Mouse (Mus musculus) liver, embryonic 15.5 days (tissue): ENCODE measurements around the gene Mdfi. TPM values are rescaled to one million over a fixed set of nuclear protein-coding genes. Genes with fewer than 3 reads are reported as not detected.
"Not testable (repeated sequence)": the region's sequence is repeated elsewhere in the genome, so short reads cannot be mapped to it uniquely, and the experiment has no call there.

Experiments
- ATAC-seq: fragments of 200-750 bp; cut with Nextera tagmentation; 2 replicates; pipeline ENCODE4 v1.8.0; 2017; ENCODE audit warnings: moderate number of reproducible peaks, mild to moderate bottlenecking, moderate library complexity; ENCODE audit not compliant: insufficient read depth
- H3K27ac ChIP-seq: fragments of 300-500 bp; sonication (generic); replicated peaks from 2 replicates; pipeline ENCODE4 v1.5.1; 2015; ENCODE audit warnings: mild to moderate bottlenecking, inconsistent platforms
- H3K27me3 ChIP-seq: fragments of 300-500 bp; sonication (generic); 2 replicates; pipeline ENCODE4 v1.6.1; 2015; ENCODE audit warnings: mild to moderate bottlenecking, inconsistent platforms
- H3K36me3 ChIP-seq: fragments of 300-500 bp; sonication (generic); replicated peaks from 2 replicates; pipeline ENCODE4 v1.6.1; 2015; ENCODE audit warnings: moderate library complexity, mild to moderate bottlenecking, inconsistent platforms
- H3K4me1 ChIP-seq: fragments of 300-500 bp; sonication (generic); replicated peaks from 2 replicates; pipeline ENCODE4 v1.6.1; 2015; ENCODE audit warnings: inconsistent platforms
- H3K4me2 ChIP-seq: fragments of 300-500 bp; sonication (generic); 2 replicates; pipeline ENCODE4 v1.6.1; 2015; ENCODE audit warnings: moderate library complexity, mild to moderate bottlenecking, inconsistent platforms
- H3K4me3 ChIP-seq: fragments of 300-500 bp; sonication (generic); replicated peaks from 2 replicates; pipeline ENCODE4 v1.5.1; 2015; ENCODE audit warnings: mild to moderate bottlenecking, inconsistent platforms
- H3K9ac ChIP-seq: fragments of 300-500 bp; sonication (generic); 2 replicates; pipeline ENCODE4 v1.6.1; 2015; ENCODE audit warnings: moderate library complexity, mild to moderate bottlenecking, inconsistent platforms
- H3K9me3 ChIP-seq: fragments of 300-500 bp; sonication (generic); replicated peaks from 2 replicates; pipeline ENCODE4 v1.6.1; 2016; ENCODE audit warnings: inconsistent platforms
- WGBS: fragments of 180-500 bp; shearing (Covaris S2); methylation state at CpG from one replicate; pipeline ENCODE4 v1.1.7; 2015; ENCODE audit warnings: mixed read lengths; ENCODE audit not compliant: insufficient replicate concordance; 5-methylcytosine and 5-hydroxymethylcytosine counted together
- polyA plus RNA-seq: library from polyadenylated mRNA; unstranded; fragments of >200 nt; fragmentation: Nextera tagmentation; extraction: Ambion mirVana; gene quantifications from 2 replicates; pipeline ENCODE4 v1.2.1, GENCODE M21; 2015

Gene Mdfi
- polyA plus RNA-seq, 1 experiment from 2014 or later: 0.76 TPM

DNA sequence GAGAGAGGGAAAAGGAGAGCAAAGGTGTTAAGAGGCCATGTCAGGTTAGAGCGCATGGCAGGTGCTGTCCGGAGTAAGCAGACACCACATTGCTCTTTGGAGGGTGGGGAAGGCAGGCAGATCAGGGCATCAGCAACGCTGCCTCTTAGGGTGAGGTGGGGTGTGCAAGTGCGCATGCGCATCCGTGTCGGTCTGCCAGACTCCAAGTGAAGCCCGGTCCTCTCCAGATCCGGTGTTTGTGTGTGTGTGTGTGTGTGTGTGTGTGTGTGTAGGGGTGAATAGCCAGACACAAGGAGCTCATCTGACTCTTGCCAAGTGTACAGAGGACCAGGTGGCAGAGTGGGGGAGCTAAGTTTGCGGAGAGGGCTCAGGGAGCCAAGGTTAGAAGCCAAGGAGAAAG lies 31.5 kb upstream of the Mdfi start:
- Histone ChIP-seq H3K9me3 (no peaks in the 10 kb centered on the region), H3K27me3 (peaks cover 10% of the 10 kb centered on the region; the same call in 1 of the 2 replicates), H3K4me2 (no peak overlapping the region), H3K4me1 (no peaks in the 10 kb centered on the region; the same call in 1 of the 2 replicates), H3K4me3 (no peak overlapping the region), H3K27ac (no peak overlapping the region), H3K9ac (no peak overlapping the region), H3K36me3 (0 out of 2 replicates have a peak, but pooled peaks cover 4% of the 10 kb centered on the region)
- ATAC-seq: no peak
- WGBS: 64% methylated on average over 10 of the region's 10 CpGs

DNA sequence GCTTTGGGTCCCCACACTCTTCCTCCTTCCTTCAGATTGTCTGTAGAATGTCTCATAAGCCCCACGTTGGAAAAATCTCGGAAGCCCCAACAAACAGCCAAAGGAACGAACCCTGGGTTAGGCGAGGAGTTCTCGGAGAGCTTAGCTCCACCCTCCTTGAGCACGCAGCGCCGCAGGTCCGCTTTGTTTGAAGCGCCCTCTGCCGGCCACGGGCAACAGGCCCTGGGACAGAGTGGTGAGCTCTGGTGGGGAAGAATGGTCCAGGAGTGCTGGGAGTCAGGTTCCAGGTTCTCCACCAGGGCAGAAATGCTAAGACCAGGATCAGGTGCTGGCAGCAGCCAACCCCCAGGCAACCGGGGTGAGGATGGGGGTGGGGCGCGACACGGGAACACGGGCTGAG lies 30.0 kb upstream of the Mdfi start:
- H3K27me3 ChIP-seq: peaks cover 10% of the 10 kb centered on the region; the same call in 1 of the 2 replicates
- no peaks in the 10 kb centered on the region for H3K36me3 ChIP-seq
- no peaks in the 10 kb centered on the region; the same call in 1 of the 2 replicates for H3K4me1 ChIP-seq
- 2% methylated on average over 17 of the region's 17 CpGs for WGBS
- H3K4me3 ChIP-seq: no peak overlapping the region
- H3K4me2 ChIP-seq: peak overlapping the region; percentile 47
- H3K27ac ChIP-seq: no peak overlapping the region
- no peak overlapping the region for H3K9ac ChIP-seq
- H3K9me3 ChIP-seq: no peaks in the 10 kb centered on the region
- no peak for ATAC-seq

DNA sequence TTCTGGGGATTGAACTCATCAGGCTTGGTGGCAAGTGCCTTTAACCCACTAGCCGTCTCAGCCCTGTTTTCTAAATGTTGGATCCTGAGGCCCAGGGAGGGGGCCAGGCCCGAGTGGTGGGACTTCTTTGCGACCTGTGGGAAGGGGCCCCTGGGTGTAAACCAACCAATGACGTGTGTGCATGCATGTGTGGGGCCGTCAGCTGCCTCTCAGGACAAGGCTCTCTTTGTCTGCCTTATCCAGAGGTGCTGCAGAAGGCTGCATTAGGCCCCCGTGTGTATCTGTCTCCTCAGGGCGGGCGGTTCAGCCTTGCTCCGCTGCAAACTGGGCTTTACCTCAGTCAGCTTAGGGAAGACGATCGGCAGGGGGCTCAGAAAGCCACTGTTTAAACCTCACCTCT lies 28.9 kb upstream of the Mdfi start:
- no peak for ATAC-seq
- H3K4me2 ChIP-seq: no peak overlapping the region
- no peaks in the 10 kb centered on the region for H3K36me3 ChIP-seq
- 48% methylated on average over 11 of the region's 11 CpGs for WGBS
- H3K9me3 ChIP-seq: no peaks in the 10 kb centered on the region
- H3K27ac ChIP-seq: no peak overlapping the region
- H3K9ac ChIP-seq: no peak overlapping the region
- no peaks in the 10 kb centered on the region; the same call in 1 of the 2 replicates for H3K4me1 ChIP-seq
- peaks cover 10% of the 10 kb centered on the region; the same call in 1 of the 2 replicates for H3K27me3 ChIP-seq
- H3K4me3 ChIP-seq: no peak overlapping the region

DNA sequence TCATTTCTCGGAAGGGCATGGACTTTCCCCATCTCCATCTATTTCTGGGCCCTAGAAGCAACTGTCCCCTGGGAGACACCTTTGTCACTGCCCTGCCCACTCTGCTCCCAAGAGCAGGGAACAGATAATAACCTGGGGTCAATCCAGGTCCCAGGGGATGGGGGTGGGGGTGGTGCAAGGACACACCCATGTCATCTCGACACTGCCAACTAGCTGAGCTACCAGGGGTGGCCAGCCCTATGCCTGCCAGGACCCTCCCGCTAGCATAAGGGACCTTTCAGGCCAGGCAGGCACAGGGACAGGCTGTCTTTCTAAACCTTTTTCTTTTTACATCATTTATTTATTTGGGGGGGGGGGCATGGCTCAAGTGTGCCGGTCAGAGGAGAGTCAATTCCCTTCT lies 28.5 kb upstream of the Mdfi start:
- 55% methylated on average over 4 of the region's 4 CpGs for WGBS
- no peak for ATAC-seq
- no peak overlapping the region for H3K4me2 ChIP-seq
- H3K27me3 ChIP-seq: peaks cover 10% of the 10 kb centered on the region; the same call in 1 of the 2 replicates
- H3K4me1 ChIP-seq: no peaks in the 10 kb centered on the region; the same call in 1 of the 2 replicates
- no peaks in the 10 kb centered on the region for H3K9me3 ChIP-seq
- no peak overlapping the region for H3K9ac ChIP-seq
- no peak overlapping the region for H3K27ac ChIP-seq
- no peak overlapping the region for H3K4me3 ChIP-seq
- no peaks in the 10 kb centered on the region for H3K36me3 ChIP-seq

DNA sequence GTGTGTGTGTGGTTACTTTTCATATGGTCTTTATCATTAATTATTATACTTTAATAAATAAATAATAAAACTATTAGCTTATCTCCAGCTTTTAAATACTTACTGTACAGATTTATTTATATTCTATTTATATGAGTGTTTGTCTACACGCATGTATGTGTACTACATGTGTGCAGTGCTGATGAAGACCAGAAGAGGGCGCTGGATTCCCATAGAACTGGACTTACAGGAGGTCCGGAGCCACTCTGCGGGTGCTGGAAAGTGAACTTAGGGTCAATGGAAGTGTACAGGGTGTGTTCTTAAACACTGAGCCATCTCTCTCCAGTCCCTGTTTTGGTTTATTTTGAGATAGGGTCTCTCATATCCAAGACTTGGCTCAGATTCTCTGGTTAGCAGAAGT lies 21.1 kb upstream of the Mdfi start:
- no peak overlapping the region for H3K9ac ChIP-seq
- no peaks in the 10 kb centered on the region for H3K36me3 ChIP-seq
- no peaks in the 10 kb centered on the region for H3K9me3 ChIP-seq
- ATAC-seq: no peak
- WGBS: 69% methylated on average over 4 of the region's 4 CpGs
- peaks cover 3% of the 10 kb centered on the region; the same call in 1 of the 2 replicates for H3K4me1 ChIP-seq
- H3K27me3 ChIP-seq: no peaks in the 10 kb centered on the region
- no peak overlapping the region for H3K27ac ChIP-seq
- no peak overlapping the region for H3K4me2 ChIP-seq
- H3K4me3 ChIP-seq: no peak overlapping the region

DNA sequence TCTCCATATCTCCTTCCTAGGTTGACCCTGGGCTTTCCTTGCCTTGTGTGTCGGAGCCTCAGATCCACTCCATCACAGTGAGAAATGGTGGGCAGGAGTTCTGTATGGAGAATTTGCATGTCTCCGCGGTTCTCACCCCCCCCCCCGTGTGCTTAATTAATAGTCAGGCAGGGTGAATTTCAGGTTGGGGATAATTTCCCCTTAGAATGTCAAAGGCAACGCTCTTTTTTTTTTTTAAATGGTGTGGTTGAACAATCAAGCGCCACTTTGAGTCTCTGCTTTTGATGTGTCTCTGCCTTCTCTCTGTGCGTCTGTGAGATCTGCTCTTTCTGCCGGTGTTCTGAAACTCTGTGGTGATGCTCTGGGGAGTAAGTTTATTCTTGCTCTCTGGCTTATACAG lies 20.4 kb upstream of the Mdfi start:
- H3K27me3 ChIP-seq: no peaks in the 10 kb centered on the region
- H3K4me3 ChIP-seq: no peak overlapping the region
- H3K27ac ChIP-seq: no peak overlapping the region
- WGBS: 75% methylated on average over 8 of the region's 8 CpGs
- peaks cover 3% of the 10 kb centered on the region; the same call in 1 of the 2 replicates for H3K4me1 ChIP-seq
- no peaks in the 10 kb centered on the region for H3K9me3 ChIP-seq
- H3K9ac ChIP-seq: no peak overlapping the region
- ATAC-seq: no peak
- H3K36me3 ChIP-seq: no peaks in the 10 kb centered on the region
- no peak overlapping the region for H3K4me2 ChIP-seq

DNA sequence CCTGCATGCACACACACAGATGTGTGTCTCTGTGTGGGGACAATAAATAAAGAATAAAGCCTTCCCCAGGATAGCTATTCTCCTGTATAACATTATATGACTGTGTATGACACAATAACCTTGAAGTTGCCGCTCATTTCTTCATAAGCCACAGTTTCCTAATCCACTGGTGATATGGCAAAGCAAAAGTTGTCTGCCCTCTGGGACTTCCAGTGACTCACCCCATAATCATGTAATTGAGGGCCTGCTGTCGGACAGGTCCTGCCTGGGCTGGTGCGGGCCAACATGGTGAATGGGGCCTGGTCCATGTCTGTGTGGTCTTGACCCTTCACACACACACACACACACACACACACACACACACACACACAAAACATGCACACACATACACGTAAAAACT lies 19.3 kb upstream of the Mdfi start:
- no peak overlapping the region for H3K4me3 ChIP-seq
- no peak for ATAC-seq
- peaks cover 4% of the 10 kb centered on the region; the same call in 1 of the 2 replicates for H3K27me3 ChIP-seq
- H3K9me3 ChIP-seq: no peaks in the 10 kb centered on the region
- WGBS: 68% methylated on average over 4 of the region's 4 CpGs
- no peak overlapping the region for H3K4me2 ChIP-seq
- H3K4me1 ChIP-seq: peaks cover 3% of the 10 kb centered on the region; the same call in 1 of the 2 replicates
- H3K36me3 ChIP-seq: no peaks in the 10 kb centered on the region
- H3K9ac ChIP-seq: no peak overlapping the region
- no peak overlapping the region for H3K27ac ChIP-seq

DNA sequence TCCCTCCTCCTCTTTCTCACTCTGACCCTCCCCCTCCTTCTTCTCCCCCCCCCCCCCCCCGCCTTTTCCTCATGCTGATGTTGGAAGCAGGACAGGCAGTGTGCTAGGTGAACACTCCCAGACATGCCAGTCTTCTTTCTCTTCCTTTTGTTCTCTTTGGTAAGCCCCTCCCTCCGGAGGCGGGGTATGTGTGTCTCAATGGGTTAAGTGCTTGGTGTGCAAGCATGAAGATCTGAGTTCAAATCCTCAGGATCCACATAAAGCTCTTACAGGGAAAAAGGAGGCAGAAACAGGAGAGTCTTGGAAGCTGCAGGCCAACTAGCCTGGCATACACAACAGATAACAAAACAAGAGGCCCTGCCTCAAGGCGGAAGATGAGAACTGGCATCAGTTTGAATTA lies 18.8 kb upstream of the Mdfi start:
- H3K4me2 ChIP-seq: no peak overlapping the region
- no peak overlapping the region for H3K4me3 ChIP-seq
- H3K4me1 ChIP-seq: peaks cover 3% of the 10 kb centered on the region; the same call in 1 of the 2 replicates
- ATAC-seq: no peak
- WGBS: 83% methylated on average over 3 of the region's 4 CpGs
- H3K36me3 ChIP-seq: no peaks in the 10 kb centered on the region
- no peaks in the 10 kb centered on the region for H3K9me3 ChIP-seq
- peaks cover 4% of the 10 kb centered on the region; the same call in 1 of the 2 replicates for H3K27me3 ChIP-seq
- no peak overlapping the region for H3K27ac ChIP-seq
- H3K9ac ChIP-seq: no peak overlapping the region

DNA sequence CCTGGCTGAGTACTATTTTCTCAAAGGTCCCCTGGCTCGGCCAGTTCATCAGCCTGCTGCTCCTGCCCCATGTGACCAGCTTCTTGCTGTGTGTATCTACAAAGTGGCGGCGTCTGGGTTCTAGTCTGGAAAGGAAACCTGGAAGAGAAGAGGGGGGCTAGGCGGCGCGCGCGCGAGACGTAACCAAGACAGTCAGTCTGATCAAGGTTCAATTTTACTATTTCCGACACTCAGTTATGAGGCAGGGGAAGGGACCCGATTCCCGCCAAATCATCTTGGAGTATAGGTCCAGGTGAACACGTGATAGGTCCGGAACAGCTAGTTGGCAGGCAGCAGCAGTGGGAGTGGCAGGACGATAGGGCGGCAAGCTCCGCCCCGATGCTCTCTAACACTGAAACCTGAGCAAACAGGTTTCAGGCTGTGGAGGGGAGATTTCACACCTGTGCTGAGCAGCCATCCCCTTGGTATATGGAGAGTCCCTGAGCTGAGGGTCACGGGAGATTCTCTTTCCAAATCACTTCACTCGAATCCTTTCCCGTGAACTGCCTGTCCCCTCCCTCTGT lies 17.4 kb upstream of the Mdfi start:
- not testable (repeated sequence) for ATAC-seq, H3K36me3 ChIP-seq, H3K27me3 ChIP-seq, H3K27ac ChIP-seq, H3K4me1 ChIP-seq, H3K9me3 ChIP-seq, H3K9ac ChIP-seq
- Histone ChIP-seq H3K4me2 (peak overlapping the region; percentile 48), H3K4me3 (0 out of 2 replicates have a peak overlapping the region, but pooled peaks have one; percentile 8)
- WGBS: 15% methylated on average over 22 of the region's 22 CpGs

DNA sequence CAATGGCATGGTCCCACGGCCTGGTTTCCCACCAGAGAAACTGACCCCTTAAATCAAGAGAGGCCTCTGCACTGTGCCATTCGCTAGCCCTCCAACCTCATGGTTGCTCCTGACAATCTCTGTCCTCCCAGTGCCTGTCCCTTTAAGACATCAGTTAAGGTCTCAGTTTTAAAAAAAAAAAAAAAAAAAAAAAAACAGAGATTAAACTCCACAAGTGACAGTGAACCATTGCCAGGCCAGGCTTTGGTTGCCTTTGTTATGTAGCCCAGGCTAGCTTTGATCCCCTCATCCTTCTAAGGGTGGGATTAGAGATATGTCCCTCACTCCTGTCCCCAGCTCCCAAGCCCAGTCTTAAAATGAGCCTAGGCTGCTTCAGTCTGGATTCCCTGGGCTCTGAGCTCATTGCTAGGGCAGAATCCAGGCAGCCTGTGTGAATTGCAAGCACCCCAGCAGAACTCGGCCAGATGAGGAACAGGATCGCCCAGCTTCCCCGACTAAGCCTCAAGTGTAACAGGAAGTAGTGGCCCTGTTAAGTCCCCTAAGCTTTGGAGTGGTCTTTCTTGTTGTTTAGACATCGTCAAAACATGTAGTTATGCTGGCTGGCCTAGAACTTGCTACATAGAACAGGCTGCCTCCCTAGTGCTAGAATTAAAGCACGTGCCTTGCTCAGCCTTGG lies 16.3 kb upstream of the Mdfi start:
- WGBS: 33% methylated on average over 7 of the region's 7 CpGs
- Histone ChIP-seq H3K27ac (no peak overlapping the region), H3K4me3 (no peak overlapping the region), H3K4me1 (peaks cover 3% of the 10 kb centered on the region; the same call in 1 of the 2 replicates), H3K36me3 (no peaks in the 10 kb centered on the region), H3K4me2 (no peak overlapping the region), H3K27me3 (peaks cover 4% of the 10 kb centered on the region; the same call in 1 of the 2 replicates), H3K9ac (no peak overlapping the region), H3K9me3 (no peaks in the 10 kb centered on the region)
- no peak for ATAC-seq

DNA sequence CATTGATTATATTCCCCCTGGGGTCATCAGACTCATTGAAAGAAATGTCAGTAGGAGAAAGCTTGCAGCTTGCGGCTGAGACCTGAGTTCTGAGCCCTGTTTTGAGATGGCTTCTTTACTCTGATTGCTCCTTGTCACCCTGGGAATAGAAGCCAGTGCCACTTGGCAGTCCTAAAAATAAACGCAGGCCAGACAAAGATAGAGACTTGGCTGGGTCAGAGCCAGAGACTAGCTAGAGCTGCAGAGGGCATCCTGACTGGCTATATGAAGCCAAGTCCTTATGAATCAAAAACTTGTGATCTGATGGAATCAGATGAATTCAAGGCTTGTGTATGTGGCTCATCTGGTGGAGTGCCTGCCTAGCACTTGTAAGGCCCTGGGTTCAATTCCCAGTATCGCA lies 15.5 kb upstream of the Mdfi start:
- H3K9me3 ChIP-seq: no peaks in the 10 kb centered on the region
- peaks cover 3% of the 10 kb centered on the region; the same call in 1 of the 2 replicates for H3K4me1 ChIP-seq
- H3K4me2 ChIP-seq: no peak overlapping the region
- no peak for ATAC-seq
- no peak overlapping the region for H3K27ac ChIP-seq
- H3K36me3 ChIP-seq: no peaks in the 10 kb centered on the region
- H3K9ac ChIP-seq: no peak overlapping the region
- no peak overlapping the region for H3K4me3 ChIP-seq
- peaks cover 4% of the 10 kb centered on the region; the same call in 1 of the 2 replicates for H3K27me3 ChIP-seq
- 69% methylated on average over 3 of the region's 3 CpGs for WGBS
